Mouse (Mus musculus) MEL-GATA-1-ER (cell line): Measurements from ENCODE around the gene 4931422A03Rik.
"Not testable (repeated sequence)": the region's sequence is repeated elsewhere in the genome, so short reads cannot be mapped to it uniquely, and the experiment has no call there.

Experiments used
- DNase-seq: peaks from one replicate; pipeline ENCODE4 v3.0.0-alpha.2; 2012; ENCODE audit warnings: low read depth; ENCODE audit errors: extremely low read depth

4931422A03Rik gene

GRCm38 (mm10) chr2:104028139-104028723 lies at the start of gene 4931422A03Rik:
4931422A03Rik (minus strand) TSS chr2:104028361.
- no peak for DNase-seq

GRCm38 (mm10) chr2:104069704-104070185 lies 41.6 kb upstream of the 4931422A03Rik start, which contains the start of gene Cd59b:
Cd59b (plus strand) TSS chr2:104069849.
- peak; percentile 39 for DNase-seq

DNA sequence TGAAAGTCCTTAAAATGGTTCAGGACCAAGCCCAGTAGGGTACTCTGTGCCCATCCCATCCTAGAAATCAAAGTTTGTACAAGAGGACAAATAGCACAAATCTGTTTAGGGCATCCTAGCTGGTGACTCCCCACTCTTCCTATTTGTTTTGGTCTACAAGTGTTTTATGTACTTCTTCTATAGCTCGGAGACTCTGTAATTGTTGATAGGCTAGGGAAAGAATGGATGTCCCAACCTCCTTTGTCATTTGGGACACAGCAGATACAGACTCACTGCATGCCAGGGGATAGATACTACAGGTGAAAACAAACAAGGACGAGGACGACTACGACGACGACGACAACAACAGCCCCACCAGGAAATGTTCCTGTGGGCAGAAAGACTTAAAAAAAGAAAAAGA lies 40.3 kb upstream of the 4931422A03Rik start, which contains the start of gene Gm10799:
TSS of gene Gm10799 (minus strand) at position 101 of the 400 bp plus-strand sequence.
- not testable (repeated sequence) for DNase-seq

DNA sequence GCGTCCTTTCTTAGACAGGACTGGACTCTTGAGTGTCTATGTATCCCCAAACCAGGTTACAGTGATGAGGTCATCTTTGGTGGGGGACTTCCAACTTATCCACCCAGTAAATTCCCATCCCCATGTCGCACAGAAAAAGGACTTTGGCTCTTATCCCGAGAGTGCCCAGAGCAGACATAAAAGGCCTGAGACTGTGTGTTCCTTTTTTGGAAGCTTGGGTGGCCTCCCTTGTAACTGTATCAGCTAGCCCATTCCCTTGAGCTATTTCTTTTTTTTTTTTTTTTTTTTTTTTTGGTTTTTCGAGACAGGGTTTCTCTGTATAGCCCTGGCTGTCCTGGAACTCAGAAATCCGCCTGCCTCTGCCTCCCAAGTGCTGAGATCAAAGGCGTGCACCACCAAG lies 37.4 kb upstream of the 4931422A03Rik start, which contains the start of gene Gm10912:
TSS of gene Gm10912 (plus strand) at position 301 of the 400 bp plus-strand sequence.
- not testable (repeated sequence) for DNase-seq

- no peak for DNase-seq
These were observed 36.0 kb upstream of the 4931422A03Rik start for GRCm38 (mm10) chr2:104064152-104064551.

DNA sequence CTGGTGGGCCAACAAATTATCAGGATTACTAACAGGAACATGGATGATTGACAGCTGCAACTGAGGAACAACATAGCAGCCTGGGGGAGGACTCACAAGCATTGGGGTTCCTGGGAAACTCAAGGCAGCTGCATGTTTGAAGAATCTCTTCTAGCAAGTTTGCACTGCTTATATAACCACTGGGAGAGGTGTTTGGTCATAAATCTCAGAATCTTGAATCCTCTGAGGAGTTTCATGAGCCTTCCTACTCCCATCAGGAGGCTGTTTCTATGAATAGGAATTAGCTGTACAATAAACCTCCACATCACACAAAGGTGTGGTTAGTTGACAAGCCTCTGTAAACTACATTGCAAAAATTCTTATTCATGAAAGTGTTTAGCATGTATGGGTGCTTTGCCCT lies 34.5 kb upstream of the 4931422A03Rik start:
- no peak for DNase-seq

DNA sequence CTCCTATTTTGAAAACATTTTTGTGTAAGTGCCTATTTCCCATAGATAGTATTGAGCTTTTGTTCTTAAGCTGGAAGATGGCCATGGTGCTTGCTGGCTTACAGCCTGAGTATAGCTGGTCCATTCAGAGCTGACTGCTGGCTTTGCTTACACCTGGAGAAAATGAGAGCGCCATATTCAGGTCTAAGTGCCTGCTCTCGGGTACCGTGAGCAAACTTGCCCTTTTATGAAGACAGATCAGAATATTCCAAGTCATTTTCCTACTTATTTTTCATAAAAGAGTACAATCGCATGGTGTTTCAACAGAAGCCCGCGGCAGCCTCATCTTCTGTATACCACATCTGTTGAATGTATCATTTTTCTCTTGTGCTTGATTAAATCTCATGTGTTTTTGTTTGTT lies 32.8 kb upstream of the 4931422A03Rik start:
- no peak for DNase-seq

DNA sequence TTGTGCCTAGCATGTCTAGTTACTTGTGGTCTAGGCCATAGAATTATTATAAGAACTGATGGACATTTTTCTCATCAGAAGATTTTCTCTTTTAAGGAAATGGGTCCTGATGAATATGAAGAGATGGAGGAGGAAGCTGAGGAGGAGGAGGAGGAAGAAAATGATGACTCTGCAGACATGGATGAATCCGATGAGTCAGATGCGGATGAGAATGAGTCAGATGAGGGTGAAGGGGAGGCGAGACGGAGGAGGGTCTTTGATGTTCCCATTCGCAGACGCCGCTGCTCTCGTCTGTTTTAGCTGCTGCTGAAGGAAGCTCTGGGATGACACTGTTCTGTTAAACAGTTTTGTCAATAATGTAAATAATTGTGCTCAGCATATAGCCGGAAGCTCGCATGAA lies 31.6 kb upstream of the 4931422A03Rik start:
- DNase-seq: no peak

DNA sequence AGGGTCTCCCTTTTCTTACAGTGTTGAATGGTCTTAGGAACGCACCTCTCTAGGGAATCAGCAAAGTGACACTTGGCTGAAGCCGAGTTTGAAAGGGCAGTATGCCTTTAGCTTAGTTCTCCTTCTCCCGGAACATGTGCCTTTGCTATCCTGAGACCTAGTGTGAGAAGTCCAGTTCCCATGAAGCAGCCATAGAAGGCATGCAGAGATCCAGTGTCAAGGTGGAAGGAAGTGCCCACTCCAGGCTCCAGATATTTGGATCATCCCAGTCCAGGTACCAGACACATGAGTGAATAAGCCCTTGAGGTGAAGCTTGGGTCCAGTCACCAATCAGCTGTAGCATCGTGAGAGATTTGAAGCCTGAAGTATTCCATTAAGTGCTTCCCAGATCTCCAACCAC lies 30.8 kb upstream of the 4931422A03Rik start:
- DNase-seq: no peak

GRCm38 (mm10) chr2:104058381-104058780 lies 30.2 kb upstream of the 4931422A03Rik start:
- no peak for DNase-seq

DNA sequence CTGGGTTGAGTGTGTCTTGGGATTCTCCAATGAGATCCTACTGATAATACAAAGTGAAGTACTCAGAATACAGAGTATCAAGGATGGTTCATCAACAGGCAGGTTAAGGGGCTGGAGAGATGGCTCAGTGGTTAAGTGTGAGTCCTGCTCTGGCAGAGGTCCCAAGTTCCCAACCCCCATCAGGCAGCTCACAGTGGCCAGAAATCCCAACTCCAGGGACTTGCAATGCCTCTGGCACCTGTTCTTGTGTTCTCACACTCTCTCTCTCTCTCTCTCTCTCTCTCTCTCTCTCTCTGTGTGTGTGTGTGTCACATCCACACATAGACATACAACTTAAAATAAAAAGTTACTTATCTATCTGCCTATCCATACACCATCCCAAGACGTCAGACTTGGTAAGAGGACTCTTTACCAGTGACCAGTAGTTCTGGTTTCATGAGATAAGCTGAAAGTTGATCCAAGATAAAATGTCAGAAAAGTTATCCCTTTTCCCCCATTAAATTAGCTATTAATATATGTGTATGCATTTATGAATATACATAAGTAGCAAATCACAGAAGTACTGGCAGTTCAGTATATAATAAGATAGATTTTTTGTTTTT lies 16.4 kb upstream of the 4931422A03Rik start:
- DNase-seq: no peak

GRCm38 (mm10) chr2:104043624-104044478 lies 15.7 kb upstream of the 4931422A03Rik start:
- DNase-seq: no peak

DNA sequence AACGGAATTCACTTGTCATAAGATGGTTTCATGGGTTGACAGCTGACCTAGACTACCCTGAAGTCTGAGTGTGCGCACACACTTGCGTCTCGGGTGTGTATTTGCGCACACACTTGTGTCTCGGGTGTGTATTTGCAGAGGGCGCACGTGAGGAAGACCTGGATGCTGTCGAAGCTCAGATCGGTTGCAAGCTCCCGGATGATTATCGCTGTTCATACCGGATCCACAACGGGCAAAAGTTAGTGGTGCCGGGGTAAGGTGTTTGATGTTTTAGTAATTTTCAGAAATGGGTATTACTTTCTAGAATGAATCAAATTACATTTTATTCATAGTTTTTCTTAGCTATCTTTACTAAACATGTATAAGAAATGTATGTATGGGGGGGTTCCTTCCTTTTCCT lies 14.6 kb upstream of the 4931422A03Rik start:
- no peak for DNase-seq

DNA sequence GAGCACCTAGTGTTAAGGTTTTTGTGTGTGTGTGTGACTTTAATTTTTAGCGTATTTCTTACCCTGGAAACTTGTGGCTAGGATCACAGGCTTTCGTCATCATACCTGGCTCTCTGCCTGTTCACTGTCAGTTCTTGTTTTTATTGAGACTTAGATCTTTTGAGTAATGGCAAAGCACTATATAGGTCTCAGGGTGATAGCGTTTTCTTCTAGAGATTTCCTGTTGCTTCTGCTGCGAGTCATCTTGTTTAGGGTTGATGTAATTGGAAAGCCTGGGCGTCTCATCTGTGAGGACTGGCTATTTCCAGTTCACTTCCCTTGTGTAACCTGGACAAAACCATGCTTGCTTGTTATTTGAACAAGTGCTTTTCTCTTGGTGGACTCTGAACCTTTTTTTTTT lies 13.5 kb upstream of the 4931422A03Rik start:
- DNase-seq: no peak

DNA sequence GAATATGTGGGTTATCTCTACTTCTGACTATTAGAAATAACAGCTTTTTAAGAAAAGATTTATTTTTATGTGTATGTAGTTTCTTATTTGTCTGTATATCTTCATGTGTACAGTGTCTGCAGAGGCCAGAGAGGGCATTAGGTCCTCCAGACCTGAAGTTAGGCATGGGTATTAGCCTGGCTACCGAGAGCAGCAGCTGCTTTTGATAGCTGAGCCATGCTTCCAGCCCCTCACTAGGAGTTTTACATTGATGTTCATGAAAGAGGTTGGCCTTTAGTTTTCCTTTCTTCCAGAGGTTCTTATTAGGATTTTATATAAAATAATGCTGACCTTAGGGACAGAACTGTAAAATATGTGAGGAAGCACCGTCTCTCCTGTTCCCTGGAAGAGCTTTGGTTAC lies 10.1 kb upstream of the 4931422A03Rik start:
- DNase-seq: no peak

- no peak for DNase-seq
These were observed 8.2 kb upstream of the 4931422A03Rik start for GRCm38 (mm10) chr2:104036316-104036715.

DNA sequence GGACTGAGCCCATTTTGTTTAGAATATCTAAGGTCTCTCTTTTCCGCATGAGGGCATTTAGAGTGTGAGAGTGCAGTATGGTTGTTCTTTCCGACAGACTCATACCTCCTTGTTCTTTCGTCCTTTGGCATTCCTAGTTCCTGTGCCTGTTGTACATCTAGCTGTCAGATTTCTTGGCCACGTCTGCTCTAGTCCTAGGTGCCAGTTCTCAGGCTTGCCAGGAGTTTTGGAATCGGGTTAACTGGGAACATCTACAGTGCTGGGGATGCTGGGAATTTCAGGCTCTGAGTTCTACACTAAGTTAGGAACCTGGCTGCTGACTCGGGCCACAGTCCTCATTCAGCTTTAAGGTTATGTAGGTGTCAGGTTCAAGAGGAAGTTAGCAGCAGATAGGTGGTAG lies 7.4 kb upstream of the 4931422A03Rik start:
- DNase-seq: no peak

DNA sequence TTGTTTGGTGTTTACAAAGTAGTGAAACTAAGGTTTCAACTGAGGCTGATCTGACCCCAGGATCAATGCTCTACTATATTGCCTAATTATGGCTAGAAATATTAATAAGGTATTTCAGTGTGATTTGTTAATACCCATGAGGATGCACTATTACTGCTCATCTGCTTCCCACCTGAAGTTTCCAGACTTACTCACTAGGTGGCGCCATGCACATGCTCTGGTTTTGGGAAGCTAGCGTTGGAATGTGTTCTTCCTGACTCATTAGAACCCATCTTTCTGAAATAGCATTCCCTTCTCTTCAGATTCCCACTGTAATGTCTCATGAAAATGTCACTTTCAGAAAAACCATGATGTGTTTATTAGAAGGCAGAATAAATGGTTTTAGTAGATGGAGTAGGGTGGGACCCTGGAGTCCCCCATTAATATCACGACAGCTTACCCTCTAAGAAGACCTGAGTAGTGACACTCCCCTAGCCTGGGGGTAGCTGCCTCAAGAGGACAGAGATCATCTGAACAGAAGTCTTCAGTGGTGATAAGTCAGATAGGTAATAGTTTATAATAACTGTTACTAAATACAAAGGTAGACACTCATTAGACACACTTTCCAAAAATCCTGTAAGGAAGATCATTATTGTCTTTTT lies 6.8 kb upstream of the 4931422A03Rik start:
- DNase-seq: peak; percentile 21

DNA sequence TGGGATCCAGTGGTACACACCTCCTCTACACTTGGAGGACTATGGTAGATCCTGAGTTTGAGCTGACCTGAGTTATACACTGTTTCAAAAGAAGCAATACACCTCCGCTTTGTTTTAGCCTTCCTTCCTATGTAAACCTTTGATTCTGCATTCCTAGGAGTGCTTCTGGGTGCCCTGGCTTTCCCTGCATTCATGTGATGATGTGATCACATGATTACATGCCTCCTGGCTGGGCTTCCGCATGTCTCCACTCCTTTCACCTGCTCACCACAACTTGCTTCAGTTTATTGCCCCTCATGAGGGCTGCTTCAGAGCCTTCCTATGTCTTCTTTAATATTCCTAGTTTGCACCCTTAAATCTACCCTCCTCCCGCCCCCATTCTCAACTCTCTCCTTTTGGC lies 3.9 kb upstream of the 4931422A03Rik start:
- no peak for DNase-seq

DNA sequence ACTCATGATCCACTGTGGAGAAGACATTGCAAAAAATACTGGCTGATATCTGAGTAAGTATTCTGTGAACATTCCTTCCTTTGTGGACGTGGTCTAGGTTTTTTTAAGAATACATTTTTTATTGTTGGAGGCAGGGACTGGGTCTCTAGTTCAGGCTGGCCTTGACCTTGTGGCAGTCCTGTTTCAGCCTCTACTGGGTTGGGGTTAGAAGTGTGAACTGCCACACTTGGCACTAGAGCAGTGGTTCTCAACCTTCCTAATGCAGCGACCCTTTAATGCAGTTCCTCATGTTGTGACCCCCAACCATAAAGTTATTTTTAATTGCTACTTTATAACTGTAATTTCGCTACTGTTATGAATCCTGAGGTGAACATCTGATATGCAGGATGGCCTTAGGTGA lies 2.2 kb upstream of the 4931422A03Rik start:
- DNase-seq: no peak

DNA sequence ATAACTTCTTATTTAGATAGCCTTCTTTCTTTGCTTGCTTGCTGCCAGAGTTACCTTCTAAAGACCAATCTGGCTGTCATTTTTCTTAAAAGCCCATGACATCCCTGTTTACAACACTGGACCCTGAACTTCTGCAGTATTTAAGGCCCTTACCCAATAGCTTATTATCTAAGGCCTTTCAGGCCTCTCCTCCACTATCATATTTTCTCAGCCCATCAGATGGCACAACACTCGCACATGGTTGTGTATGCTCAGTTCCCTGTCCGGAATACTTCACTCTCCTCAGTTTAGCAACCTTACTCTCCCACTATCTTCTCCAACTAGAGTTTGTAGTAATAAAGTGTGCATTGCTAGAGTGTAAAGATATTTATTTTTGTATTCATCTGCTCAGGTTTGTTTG lies 913 bp upstream of the 4931422A03Rik start:
- DNase-seq: peak; percentile 54
